Mouse (Mus musculus): ENCODE data around the gene Vwce. TPM values are rescaled to one million over a fixed set of nuclear protein-coding genes. Genes with fewer than 3 reads are reported as not detected.

Gene Vwce
- polyA plus RNA-seq, 1 experiment from 2014 or later = 7.6 TPM

DNA sequence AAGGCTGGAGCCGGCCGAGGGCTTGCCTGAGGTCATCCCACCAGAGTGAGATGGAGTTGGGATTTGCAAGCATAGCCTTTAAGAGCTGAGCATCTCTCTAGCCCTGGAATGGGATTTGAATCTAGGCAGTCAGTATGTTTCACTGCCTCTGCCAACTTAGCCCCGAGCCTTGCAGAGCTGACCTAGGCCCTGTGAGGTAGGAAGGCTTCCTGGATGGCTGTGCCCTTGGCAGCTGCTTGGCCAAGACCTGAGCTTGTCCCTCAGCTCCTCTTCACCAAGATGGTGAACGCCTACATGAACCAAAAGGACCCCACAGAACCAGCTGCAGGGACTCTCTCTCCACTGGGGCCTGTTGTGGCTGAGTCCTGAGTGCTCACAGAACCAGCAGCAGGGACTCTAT lies 76.7 kb downstream of the Vwce start:
- H3K4me1 ChIP-seq = peaks cover 13% of the 10 kb centered on the region
- H3K27ac ChIP-seq = no peak overlapping the region
- ATAC-seq = no peak
- no peaks in the 10 kb centered on the region for H3K27me3 ChIP-seq (replicated peaks)
- WGBS (ENCODE audit: insufficient replicate concordance) = 83% methylated on average over 4 of the region's 4 CpGs
- H3K4me3 ChIP-seq = no peak overlapping the region
- peaks cover 78% of the 10 kb centered on the region for H3K36me3 ChIP-seq
- H3K4me2 ChIP-seq = no peak overlapping the region
- H3K9ac ChIP-seq = no peak overlapping the region
- H3K9me3 ChIP-seq (replicated peaks) = no peaks in the 10 kb centered on the region

DNA sequence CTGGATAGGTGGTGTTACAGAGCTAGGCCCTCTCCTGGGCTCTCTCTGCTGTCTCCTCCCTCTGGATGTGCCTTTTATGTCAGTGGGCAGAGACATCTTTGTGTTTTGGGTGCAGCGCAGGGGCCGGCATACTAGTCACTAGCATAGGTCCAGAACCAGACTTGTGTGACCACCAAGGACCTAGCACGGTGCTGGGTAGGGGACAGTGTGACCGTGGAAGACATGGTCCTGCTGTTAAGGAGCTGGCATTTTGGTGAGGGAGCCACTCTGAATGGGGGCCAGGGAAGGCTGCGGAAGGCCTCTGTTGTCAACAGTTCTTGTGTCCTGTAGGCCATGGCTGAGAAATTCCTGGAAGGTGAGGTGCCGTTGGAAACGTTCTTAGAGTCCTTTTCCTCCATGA lies 78.2 kb downstream of the Vwce start:
- H3K9ac ChIP-seq = no peak overlapping the region
- no peaks in the 10 kb centered on the region for H3K9me3 ChIP-seq (replicated peaks)
- H3K4me2 ChIP-seq = no peak overlapping the region
- H3K27me3 ChIP-seq (replicated peaks) = no peaks in the 10 kb centered on the region
- no peak overlapping the region for H3K4me3 ChIP-seq
- peaks cover 64% of the 10 kb centered on the region for H3K36me3 ChIP-seq
- H3K4me1 ChIP-seq = peaks cover 13% of the 10 kb centered on the region
- WGBS (ENCODE audit: insufficient replicate concordance) = 87% methylated on average over 7 of the region's 7 CpGs
- no peak overlapping the region for H3K27ac ChIP-seq
- no peak for ATAC-seq

DNA sequence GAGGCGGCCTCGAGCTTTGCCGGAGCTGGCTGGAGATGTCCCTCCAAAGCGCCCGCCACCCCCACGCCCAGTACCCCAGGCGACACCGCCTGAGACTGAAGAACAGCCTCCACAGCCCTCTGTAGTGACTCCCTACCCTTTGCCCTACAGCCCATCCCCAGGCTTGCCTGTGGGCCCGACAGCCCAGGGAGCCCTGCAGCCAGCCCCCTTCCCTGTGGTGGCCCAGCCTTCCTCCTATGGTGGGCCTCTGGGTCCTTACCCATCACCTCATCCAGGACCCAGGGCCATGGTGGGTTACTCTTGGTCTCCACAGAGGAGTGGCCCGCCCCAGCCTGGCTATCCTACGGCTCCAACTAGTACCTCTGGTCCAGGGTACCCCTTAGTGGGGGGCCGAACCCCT lies 78.6 kb downstream of the Vwce start:
- peaks cover 13% of the 10 kb centered on the region for H3K4me1 ChIP-seq
- H3K9ac ChIP-seq = no peak overlapping the region
- WGBS (ENCODE audit: insufficient replicate concordance) = 84% methylated on average over 12 of the region's 12 CpGs
- H3K9me3 ChIP-seq (replicated peaks) = no peaks in the 10 kb centered on the region
- no peak overlapping the region for H3K4me3 ChIP-seq
- no peak overlapping the region for H3K27ac ChIP-seq
- peaks cover 59% of the 10 kb centered on the region for H3K36me3 ChIP-seq
- ATAC-seq = no peak
- no peaks in the 10 kb centered on the region for H3K27me3 ChIP-seq (replicated peaks)
- no peak overlapping the region for H3K4me2 ChIP-seq

DNA sequence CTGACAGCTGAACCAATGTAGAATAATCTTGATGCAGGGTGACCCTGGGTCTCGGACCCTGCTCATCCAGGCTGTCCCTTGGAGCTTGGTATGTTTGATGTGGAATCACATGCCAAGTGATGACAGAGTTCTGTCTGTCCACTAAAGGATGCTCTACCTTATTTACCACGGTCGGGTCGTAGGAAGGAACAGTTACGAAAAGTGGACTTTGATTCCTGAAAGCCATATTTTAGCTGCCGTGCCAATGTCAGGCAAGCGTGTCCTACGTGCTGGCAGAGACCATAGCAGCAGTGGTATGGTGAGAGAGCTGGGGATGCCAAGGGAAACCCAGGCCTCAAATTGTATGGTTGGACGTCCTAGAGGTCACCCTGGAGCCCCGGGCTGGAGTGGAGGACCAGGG lies 79.5 kb downstream of the Vwce start:
- Histone ChIP-seq H3K4me1 (peaks cover 13% of the 10 kb centered on the region), H3K4me2 (no peak overlapping the region), H3K9me3 (replicated peaks) (no peaks in the 10 kb centered on the region), H3K36me3 (peaks cover 50% of the 10 kb centered on the region), H3K27ac (no peak overlapping the region), H3K27me3 (replicated peaks) (no peaks in the 10 kb centered on the region), H3K9ac (no peak overlapping the region), H3K4me3 (no peak overlapping the region)
- WGBS (ENCODE audit: insufficient replicate concordance) = 82% methylated on average over 10 of the region's 10 CpGs
- ATAC-seq = no peak

DNA sequence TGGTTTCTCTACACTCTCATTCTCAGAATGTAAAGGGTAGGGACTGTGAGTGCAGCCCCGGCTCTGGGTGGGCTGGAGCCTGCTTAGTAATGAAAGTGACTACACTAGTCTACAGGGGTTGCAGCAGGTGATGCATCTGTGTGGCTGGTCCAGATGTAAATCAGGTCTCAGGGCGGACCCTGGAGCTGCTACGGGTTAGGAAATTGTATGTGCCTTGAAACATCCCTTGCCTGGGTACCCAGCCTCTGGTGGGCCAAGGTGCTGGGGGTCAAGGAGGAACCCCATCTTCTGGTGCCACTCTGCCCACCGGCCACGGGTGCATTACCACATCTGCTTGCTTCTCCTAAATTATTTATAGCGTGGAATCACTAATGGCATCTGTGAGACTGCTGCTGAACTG lies 80.2 kb downstream of the Vwce start:
- Histone ChIP-seq H3K4me3 (no peak overlapping the region), H3K4me2 (no peak overlapping the region), H3K36me3 (peaks cover 47% of the 10 kb centered on the region), H3K9ac (no peak overlapping the region), H3K9me3 (replicated peaks) (no peaks in the 10 kb centered on the region), H3K27me3 (replicated peaks) (no peaks in the 10 kb centered on the region), H3K27ac (no peak overlapping the region), H3K4me1 (peaks cover 7% of the 10 kb centered on the region)
- ATAC-seq = no peak
- WGBS (ENCODE audit: insufficient replicate concordance) = 79% methylated on average over 6 of the region's 6 CpGs

DNA sequence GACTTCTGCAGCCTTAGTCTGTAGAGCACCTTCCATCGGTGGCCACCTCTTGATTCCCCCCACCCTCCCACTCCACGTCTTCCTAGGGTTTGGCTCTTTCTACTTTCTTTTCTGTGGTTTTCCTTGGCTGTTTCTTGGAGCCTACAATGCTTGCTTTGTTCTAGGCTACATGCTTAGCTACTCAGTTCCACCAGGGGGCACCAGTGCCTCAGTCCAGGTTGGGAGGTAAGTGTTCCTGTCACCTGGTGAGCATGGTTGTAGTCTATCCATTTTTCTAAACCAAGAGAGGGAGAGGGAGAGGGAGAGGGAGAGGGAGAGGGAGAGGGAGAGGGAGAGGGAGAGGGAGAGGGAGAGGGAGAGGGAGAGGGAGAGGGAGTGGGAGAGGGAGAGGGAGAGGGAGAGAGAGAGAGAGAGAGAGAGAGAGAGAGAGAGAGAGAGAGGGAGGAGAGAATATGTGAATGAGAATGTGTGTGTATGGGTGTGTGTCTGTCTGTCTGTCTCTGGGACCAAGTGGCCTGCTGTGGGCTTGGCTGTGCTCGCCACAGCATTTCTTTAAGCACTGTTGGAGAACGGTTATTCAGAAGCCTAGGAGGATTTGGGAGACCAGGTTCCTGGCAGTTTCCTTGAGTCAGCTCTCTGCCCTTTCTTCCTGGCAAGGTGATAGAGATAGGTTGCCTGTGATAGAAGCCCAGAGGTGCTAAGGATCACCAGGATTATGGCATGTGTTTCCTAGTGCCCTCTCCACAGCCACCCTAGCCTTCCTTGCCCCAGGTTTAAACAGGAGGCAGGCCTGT lies 80.9 kb downstream of the Vwce start:
- H3K4me2 ChIP-seq = no peak overlapping the region
- no peaks in the 10 kb centered on the region for H3K27me3 ChIP-seq (replicated peaks)
- peaks cover 46% of the 10 kb centered on the region for H3K36me3 ChIP-seq
- no peak overlapping the region for H3K4me3 ChIP-seq
- no peak overlapping the region for H3K27ac ChIP-seq
- H3K9me3 ChIP-seq (replicated peaks) = no peaks in the 10 kb centered on the region
- H3K9ac ChIP-seq = no peak overlapping the region
- no peaks in the 10 kb centered on the region for H3K4me1 ChIP-seq
- no peak for ATAC-seq
- 46% methylated on average over 4 of the region's 4 CpGs for WGBS (ENCODE audit: insufficient replicate concordance)

DNA sequence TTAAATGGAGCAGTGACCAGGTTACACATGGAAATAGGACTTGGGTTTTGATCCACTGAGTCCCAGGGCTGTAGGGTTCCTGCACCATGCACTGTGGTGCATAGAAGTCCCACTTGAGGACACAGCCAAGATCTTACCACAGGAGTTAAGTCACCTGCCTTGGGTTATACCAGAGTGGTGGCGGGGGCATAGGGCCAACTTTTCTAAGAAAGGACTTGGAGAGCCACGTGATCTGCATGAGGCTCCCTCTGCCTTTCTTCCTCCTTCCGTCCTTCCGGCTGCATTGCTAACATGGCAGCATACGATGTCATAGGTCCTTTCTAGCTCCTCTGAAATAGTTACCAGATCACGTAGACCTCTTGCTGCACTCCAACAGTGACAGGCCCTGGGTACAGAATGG lies 81.5 kb downstream of the Vwce start:
- WGBS (ENCODE audit: insufficient replicate concordance) = 79% methylated on average over 6 of the region's 6 CpGs
- Histone ChIP-seq H3K9ac (no peak overlapping the region), H3K4me3 (no peak overlapping the region), H3K4me2 (no peak overlapping the region), H3K4me1 (peaks cover 3% of the 10 kb centered on the region; the same call in 1 of the 2 replicates), H3K9me3 (replicated peaks) (no peaks in the 10 kb centered on the region), H3K36me3 (peaks cover 40% of the 10 kb centered on the region), H3K27ac (no peak overlapping the region), H3K27me3 (replicated peaks) (no peaks in the 10 kb centered on the region)
- ATAC-seq = no peak

Other genes starting within 250 kb of the Vwce start
- gene Syt7, start 245.1 kb upstream of the Vwce start, polyA plus RNA-seq (2016; fragmentation: Nextera tagmentation; extraction: Ambion mirVana) = 0.56 and 0.91 TPM in 2 replicates
- 0.06 and 0.12 TPM in 2 replicates for gene Lrrc10b, start 176.7 kb upstream of the Vwce start, polyA plus RNA-seq (2016; fragmentation: Nextera tagmentation; extraction: Ambion mirVana)
- not detected in 2 replicates for gene Ppp1r32, start 151.3 kb upstream of the Vwce start, polyA plus RNA-seq (2016; fragmentation: Nextera tagmentation; extraction: Ambion mirVana)
- 19.6 and 20.5 TPM in 2 replicates for gene Cpsf7, start 108.9 kb upstream of the Vwce start, polyA plus RNA-seq (2016; fragmentation: Nextera tagmentation; extraction: Ambion mirVana)
- gene Sdhaf2, start 108.1 kb upstream of the Vwce start, polyA plus RNA-seq (2016; fragmentation: Nextera tagmentation; extraction: Ambion mirVana) = 38.0 and 40.8 TPM in 2 replicates
- 14.9 and 18.2 TPM in 2 replicates for gene Tmem216, start 78.0 kb upstream of the Vwce start, polyA plus RNA-seq (2016; fragmentation: Nextera tagmentation; extraction: Ambion mirVana)
- gene Cyb561a3, start 57.0 kb upstream of the Vwce start, polyA plus RNA-seq (2016; fragmentation: Nextera tagmentation; extraction: Ambion mirVana) = 12.8 TPM in 2 replicates
- 18.5 and 19.4 TPM in 2 replicates for gene Tmem138, start 56.9 kb upstream of the Vwce start, polyA plus RNA-seq (2016; fragmentation: Nextera tagmentation; extraction: Ambion mirVana)
- gene Ddb1, start 28.9 kb upstream of the Vwce start, polyA plus RNA-seq (2016; fragmentation: Nextera tagmentation; extraction: Ambion mirVana) = 252 and 256 TPM in 2 replicates
- gene Tkfc, start 28.6 kb upstream of the Vwce start, polyA plus RNA-seq (2016; fragmentation: Nextera tagmentation; extraction: Ambion mirVana) = 10.1 and 10.2 TPM in 2 replicates
- gene Pga5, start 43.9 kb downstream of the Vwce start, polyA plus RNA-seq (2016; fragmentation: Nextera tagmentation; extraction: Ambion mirVana) = 0.08 TPM in 1 of 2 replicates, not detected in the other
- gene Vps37c, start 54.5 kb downstream of the Vwce start, polyA plus RNA-seq (2016; fragmentation: Nextera tagmentation; extraction: Ambion mirVana) = 14.5 and 14.8 TPM in 2 replicates
- 0.24 TPM in 1 of 2 replicates, not detected in the other for gene Cd5, start 104.8 kb downstream of the Vwce start, polyA plus RNA-seq (2016; fragmentation: Nextera tagmentation; extraction: Ambion mirVana)
- gene Cd6, start 195.8 kb downstream of the Vwce start, polyA plus RNA-seq (2016; fragmentation: Nextera tagmentation; extraction: Ambion mirVana) = not detected in 2 replicates
- 1.0 and 1.2 TPM in 2 replicates for gene Slc15a3, start 205.5 kb downstream of the Vwce start, polyA plus RNA-seq (2016; fragmentation: Nextera tagmentation; extraction: Ambion mirVana)
- gene Tmem132a, start 235.7 kb downstream of the Vwce start, polyA plus RNA-seq (2016; fragmentation: Nextera tagmentation; extraction: Ambion mirVana) = 10.6 TPM in 2 replicates
- 28.2 and 28.5 TPM in 2 replicates for gene Tmem109, start 247.8 kb downstream of the Vwce start, polyA plus RNA-seq (2016; fragmentation: Nextera tagmentation; extraction: Ambion mirVana)